ENCODE assay signal across 9 mouse cellular contexts in the genomic region with DNA sequence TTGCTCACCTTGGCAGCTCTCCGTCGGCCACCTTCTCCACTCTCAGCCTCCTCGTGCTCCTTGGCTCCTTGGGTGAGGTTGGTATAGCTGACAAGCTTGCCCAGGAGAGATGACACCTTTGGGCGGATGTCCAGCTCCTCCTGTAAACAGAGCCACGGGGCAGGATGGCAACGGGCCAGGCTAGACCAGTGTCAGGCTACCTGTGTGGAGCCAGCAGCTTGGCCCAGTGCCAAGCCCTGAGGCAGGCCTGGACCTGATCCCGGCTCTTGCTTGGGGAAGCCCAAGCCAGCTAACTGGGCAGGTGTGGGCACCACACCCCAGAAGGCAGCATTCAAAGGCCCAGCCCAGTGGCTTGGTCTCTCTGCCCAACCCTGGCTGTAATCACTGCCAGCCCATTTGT. TPM values are rescaled to one million over a fixed set of nuclear protein-coding genes. Genes with fewer than 3 reads are reported as not detected.
DNase-seq lines count a peak whose midpoint lies in the region.
"Had no signal": no experiment of that assay in that cellular context is flagged by ENCODE, and none has a peak within 500 bp of the region (broad histone marks: within the 10 kb centered on the region; RNA-seq: fewer than 3 reads in every experiment).

No protein-coding gene starts in this region.

- intact Hi-C loops in heart, postnatal 14 days (cut with DNase I), result no loop called here

- peak; percentile 28 for DNase-seq in adrenal gland, adult 2 months
- no peak for DNase-seq in adrenal gland, adult 8-10 months
- peak; percentile 76 for DNase-seq in brain, adult 2 months (ENCODE audit: low read depth, low spot score)
- DNase-seq in heart, postnatal 14 days, result peak; percentile 52 to 65
- peak; percentile 51 for DNase-seq in lung, postnatal 25 days (ENCODE audit: low spot score)
- no peak for DNase-seq in layer of hippocampus, adult 11-12 months (ENCODE audit: low spot score)
- DNase-seq in spleen, postnatal 4 days (ENCODE audit: low spot score in 2 of 2), result no peak
- no peak for DNase-seq in embryo, embryonic 9.5 days (ENCODE audit: extremely low spot score)

RNA-seq across cellular contexts. Expression of a gene that starts 6.5 kb away (rescaled TPM):
- total RNA-seq in adrenal gland, adult 2 months (2021), result 10 to 100 TPM; 40.2 to 60.5 TPM
- 62.4 and 63.2 TPM in 2 replicates for polyA plus RNA-seq in adrenal gland, adult 2 months (2012; rRNA removed)
- total RNA-seq in adrenal gland, adult 8-10 months (2022), result 10 to 100 TPM; 46.2 to 86.2 (median 68.3) TPM
- total RNA-seq in heart, postnatal 14 days (2021), result 10 to 100 TPM; 50.8 to 52.0 TPM

RNA-seq across cellular contexts. Expression of a gene that starts 16.2 kb away (rescaled TPM):
- total RNA-seq in adrenal gland, adult 2 months (2021), result 1 to 10 TPM; 1.3 to 2.9 TPM
- 1.9 and 3.3 TPM in 2 replicates for polyA plus RNA-seq in adrenal gland, adult 2 months (2012; rRNA removed)
- total RNA-seq in adrenal gland, adult 8-10 months (2022), result 1 to 10 TPM; 1.1 to 3.1 (median 2.2) TPM
- total RNA-seq in heart, postnatal 14 days (2021), result 1 to 10 TPM; 1.0 to 1.3 TPM

RNA-seq across cellular contexts. Expression of a gene that starts 19.9 kb away (rescaled TPM):
- total RNA-seq in adrenal gland, adult 2 months (2021), result not detected
- polyA plus RNA-seq in adrenal gland, adult 2 months (2012; rRNA removed), result 0.21 TPM in 1 of 2 replicates, not detected in the other
- not detected for total RNA-seq in adrenal gland, adult 8-10 months (2022)
- total RNA-seq in heart, postnatal 14 days (2021), result not detected
- polyA plus RNA-seq: frontal cortex, adult 2 months had no signal

RNA-seq across cellular contexts. Expression of a gene that starts 21.1 kb away (rescaled TPM):
- 10 to 100 TPM; 77.0 to 79.0 TPM for total RNA-seq in adrenal gland, adult 2 months (2021)
- polyA plus RNA-seq in adrenal gland, adult 2 months (2012; rRNA removed), result 156 and 174 TPM in 2 replicates
- total RNA-seq in adrenal gland, adult 8-10 months (2022), result 100 to 1,000 TPM in 1 of 4 experiments, 10 to 100 TPM in 3; 66.8 to 110 (median 68.4) TPM
- total RNA-seq in heart, postnatal 14 days (2021), result 10 to 100 TPM; 57.6 to 66.5 TPM

RNA-seq across cellular contexts. Expression of a gene that starts 25.7 kb away (rescaled TPM):
- under 1 TPM; 0.73 to 0.84 TPM for total RNA-seq in adrenal gland, adult 2 months (2021)
- 1.1 and 2.0 TPM in 2 replicates for polyA plus RNA-seq in adrenal gland, adult 2 months (2012; rRNA removed)
- 1 to 10 TPM in 1 of 4 experiments, under 1 TPM in 2, not detected in 1; 0.78 to 1.8 (median 0.86) TPM for total RNA-seq in adrenal gland, adult 8-10 months (2022)
- under 1 TPM; 0.46 to 0.55 TPM for total RNA-seq in heart, postnatal 14 days (2021)

Comparison
In these comparisons a context has a peak if more than half of its experiments do, and no peak if none do; other contexts are left out.
1. DNase-seq: peak in adrenal gland, adult 2 months (single experiment), brain, adult 2 months (single experiment), heart, postnatal 14 days (2 of 2) and lung, postnatal 25 days (single experiment); none in adrenal gland, adult 8-10 months (single experiment), layer of hippocampus, adult 11-12 months (single experiment), spleen, postnatal 4 days (0 of 2) and embryo, embryonic 9.5 days (single experiment).